ENCODE assay signal across 24 mouse cellular contexts in genomic region chr12:117204905-117205304, GRCm38 (mm10).
A peak's percentile ranks its signal among the peaks of the same experiment; 100 is the strongest.
DNase-seq lines count a peak whose midpoint lies in the region; ATAC-seq and TF ChIP-seq lines count a peak whose summit lies in the region.
"Had no signal": no experiment of that assay in that cellular context is flagged by ENCODE, and none has a peak within 500 bp of the region (broad histone marks: within the 10 kb centered on the region; RNA-seq: fewer than 3 reads in every experiment).

No protein-coding gene starts in this region.

- H3K27ac ChIP-seq in forebrain, embryonic 13.5 days, result 0 out of 2 replicates have a peak overlapping the region, but pooled peaks have one; percentile 17
- H3K27ac ChIP-seq in forebrain, embryonic 11.5 days (ENCODE audit: low read depth, low read length), result no peak overlapping the region
- H3K27ac ChIP-seq in midbrain, embryonic 13.5 days, result peak overlapping the region; percentile 30; the same call in 1 of the 2 replicates
- H3K27ac ChIP-seq in midbrain, embryonic 10.5 days (replicated peaks), result no peak overlapping the region
- H3K27ac ChIP-seq in midbrain, embryonic 15.5 days, result peak overlapping the region; percentile 73
- 0 out of 2 replicates have a peak overlapping the region, but pooled peaks have one; percentile 13 for H3K27ac ChIP-seq in midbrain, postnatal 0 days (ENCODE audit: low read depth, low read length)
- H3K27ac ChIP-seq: embryonic facial prominence, embryonic 10.5 days; embryonic facial prominence, embryonic 12.5 days; forebrain, embryonic 12.5 days; forebrain, embryonic 15.5 days had no signal

- no peak for TF ChIP-seq CTCF in midbrain, postnatal 0 days (IDR thresholded peaks at IDR 0.05)

- no peak overlapping the region for H3K9ac ChIP-seq in forebrain, embryonic 13.5 days
- H3K9ac ChIP-seq in forebrain, embryonic 11.5 days (ENCODE audit: low read length), result no peak overlapping the region
- no peak overlapping the region for H3K9ac ChIP-seq in midbrain, embryonic 13.5 days (replicated peaks)
- no peak overlapping the region for H3K9ac ChIP-seq in midbrain, embryonic 15.5 days
- no peak overlapping the region for H3K9ac ChIP-seq in midbrain, postnatal 0 days (replicated peaks; ENCODE audit: low read length, poor library complexity, severe bottlenecking)
- H3K9ac ChIP-seq: embryonic facial prominence, embryonic 12.5 days; forebrain, embryonic 12.5 days; forebrain, embryonic 15.5 days had no signal

- no peak overlapping the region for H3K4me3 ChIP-seq in forebrain, embryonic 13.5 days
- H3K4me3 ChIP-seq in forebrain, embryonic 11.5 days (ENCODE audit: low read depth, low read length), result no peak overlapping the region
- no peak overlapping the region for H3K4me3 ChIP-seq in midbrain, embryonic 13.5 days (replicated peaks)
- no peak overlapping the region for H3K4me3 ChIP-seq in midbrain, embryonic 10.5 days
- no peak overlapping the region for H3K4me3 ChIP-seq in midbrain, embryonic 15.5 days
- H3K4me3 ChIP-seq in midbrain, postnatal 0 days (ENCODE audit: low read depth, low read length), result no peak overlapping the region
- H3K4me3 ChIP-seq: embryonic facial prominence, embryonic 10.5 days; embryonic facial prominence, embryonic 12.5 days; forebrain, embryonic 12.5 days; forebrain, embryonic 15.5 days had no signal

- peaks cover 2% of the 10 kb centered on the region; the same call in 1 of the 2 replicates for H3K27me3 ChIP-seq in forebrain, embryonic 13.5 days
- no peaks in the 10 kb centered on the region for H3K27me3 ChIP-seq in forebrain, embryonic 11.5 days (ENCODE audit: control insufficient read depth, insufficient read depth, low read length)
- H3K27me3 ChIP-seq in midbrain, embryonic 13.5 days, result no peaks in the 10 kb centered on the region
- no peaks in the 10 kb centered on the region for H3K27me3 ChIP-seq in midbrain, embryonic 10.5 days (ENCODE audit: low read depth, poor library complexity, severe bottlenecking)
- no peaks in the 10 kb centered on the region for H3K27me3 ChIP-seq in midbrain, embryonic 15.5 days (replicated peaks)
- no peaks in the 10 kb centered on the region for H3K27me3 ChIP-seq in midbrain, postnatal 0 days (ENCODE audit: insufficient read depth, low read length)
- H3K27me3 ChIP-seq: embryonic facial prominence, embryonic 12.5 days; forebrain, embryonic 12.5 days; forebrain, embryonic 15.5 days; Patski had no signal

- H3K4me1 ChIP-seq in forebrain, embryonic 13.5 days, result peaks cover 46% of the 10 kb centered on the region
- H3K4me1 ChIP-seq in forebrain, embryonic 11.5 days (replicated peaks; ENCODE audit: control insufficient read depth, insufficient read depth, low read length), result peaks cover 13% of the 10 kb centered on the region
- H3K4me1 ChIP-seq in midbrain, embryonic 13.5 days (replicated peaks), result peaks cover 59% of the 10 kb centered on the region
- H3K4me1 ChIP-seq in midbrain, embryonic 10.5 days, result peaks cover 62% of the 10 kb centered on the region
- H3K4me1 ChIP-seq in midbrain, embryonic 15.5 days, result peaks cover 48% of the 10 kb centered on the region
- H3K4me1 ChIP-seq in midbrain, postnatal 0 days (ENCODE audit: insufficient read depth, low read length), result peaks cover 14% of the 10 kb centered on the region

- H3K4me2 ChIP-seq in forebrain, embryonic 13.5 days, result no peak overlapping the region
- no peak overlapping the region for H3K4me2 ChIP-seq in forebrain, embryonic 11.5 days (ENCODE audit: low read depth, low read length, severe bottlenecking)
- H3K4me2 ChIP-seq in midbrain, embryonic 13.5 days (replicated peaks), result no peak overlapping the region
- no peak overlapping the region for H3K4me2 ChIP-seq in midbrain, embryonic 15.5 days
- no peak overlapping the region for H3K4me2 ChIP-seq in midbrain, postnatal 0 days (ENCODE audit: low read depth, low read length, poor library complexity, severe bottlenecking)
- H3K4me2 ChIP-seq: embryonic facial prominence, embryonic 12.5 days; forebrain, embryonic 12.5 days; forebrain, embryonic 15.5 days had no signal

- ATAC-seq in forebrain, embryonic 13.5 days, result no peak
- ATAC-seq in forebrain, embryonic 11.5 days (replicated peaks; ENCODE audit: low FRiP score), result no peak
- no peak for ATAC-seq in midbrain, embryonic 13.5 days
- no peak for ATAC-seq in midbrain, embryonic 15.5 days (replicated peaks)
- ATAC-seq in midbrain, postnatal 0 days (ENCODE audit: low FRiP score), result no peak
- ATAC-seq: activated CD4-positive, CD25-positive, alpha-beta regulatory T cell, adult 4 months; CD4-positive, CD25-positive, alpha-beta regulatory T cell, adult 4 months; forebrain, embryonic 15.5 days; Patski had no signal

- H3K9me3 ChIP-seq in forebrain, embryonic 13.5 days (replicated peaks), result no peaks in the 10 kb centered on the region
- H3K9me3 ChIP-seq in forebrain, embryonic 11.5 days (ENCODE audit: control insufficient read depth, low read length), result no peaks in the 10 kb centered on the region
- H3K9me3 ChIP-seq in midbrain, embryonic 13.5 days, result no peaks in the 10 kb centered on the region
- H3K9me3 ChIP-seq in midbrain, embryonic 10.5 days (replicated peaks), result no peaks in the 10 kb centered on the region
- H3K9me3 ChIP-seq in midbrain, embryonic 15.5 days, result no peaks in the 10 kb centered on the region
- H3K9me3 ChIP-seq in midbrain, postnatal 0 days (ENCODE audit: low read length), result no peaks in the 10 kb centered on the region
- H3K9me3 ChIP-seq: embryonic facial prominence, embryonic 10.5 days; embryonic facial prominence, embryonic 12.5 days; forebrain, embryonic 12.5 days; forebrain, embryonic 15.5 days had no signal

- no peaks in the 10 kb centered on the region for H3K36me3 ChIP-seq in forebrain, embryonic 13.5 days (ENCODE audit: poor library complexity, severe bottlenecking)
- no peaks in the 10 kb centered on the region for H3K36me3 ChIP-seq in forebrain, embryonic 11.5 days (ENCODE audit: control insufficient read depth, insufficient read depth, low read length)
- peaks cover 18% of the 10 kb centered on the region for H3K36me3 ChIP-seq in midbrain, embryonic 13.5 days
- H3K36me3 ChIP-seq in midbrain, embryonic 10.5 days, result peaks cover 97% of the 10 kb centered on the region
- H3K36me3 ChIP-seq in midbrain, embryonic 15.5 days (replicated peaks), result no peaks in the 10 kb centered on the region
- H3K36me3 ChIP-seq in midbrain, postnatal 0 days (ENCODE audit: insufficient read depth, low read length), result no peaks in the 10 kb centered on the region; the same call in 1 of the 2 replicates
- H3K36me3 ChIP-seq: embryonic facial prominence, embryonic 10.5 days; embryonic facial prominence, embryonic 12.5 days; forebrain, embryonic 12.5 days; forebrain, embryonic 15.5 days; G1E had no signal

- no peak for DNase-seq in forebrain, embryonic 11.5 days (ENCODE audit: low spot score)
- no peak for DNase-seq in midbrain, embryonic 10.5 days (ENCODE audit: low spot score)
- DNase-seq in midbrain, postnatal 0 days (ENCODE audit: low spot score), result no peak
- no peak for DNase-seq in lung, postnatal 4 days
- DNase-seq: adrenal gland, adult 8-10 months; adrenal gland, postnatal 14 days; adrenal gland, postnatal 36 days; B cell, adult 2 months; cerebellum, adult 11-12 months; cerebellum, adult 2 months; cerebellum, adult 9-10 months; cerebellum, postnatal 10 days; cerebellum, postnatal 25 days had no signal

Comparison
In these comparisons a context has a peak if more than half of its experiments do, and no peak if none do; other contexts are left out.
1. H3K27ac ChIP-seq: peak in forebrain, embryonic 13.5 days (single experiment), midbrain, embryonic 13.5 days (single experiment), midbrain, embryonic 15.5 days (single experiment) and midbrain, postnatal 0 days (single experiment); none in forebrain, embryonic 11.5 days (single experiment) and midbrain, embryonic 10.5 days (single experiment).